Mouse (Mus musculus) kidney, embryonic 16.5 days (tissue): Measurements from ENCODE around the gene Ltbp2. TPM values are rescaled to one million over a fixed set of nuclear protein-coding genes. Genes with fewer than 3 reads are reported as not detected.
A peak's percentile ranks its signal among the peaks of the same experiment; 100 is the strongest.

Experiments used
- ATAC-seq: fragments of 200-750 bp; cut with Nextera tagmentation; 2 replicates; pipeline ENCODE4 v1.8.0; 2017; ENCODE audit warnings: moderate TSS enrichment; ENCODE audit not compliant: low FRiP score, low TSS enrichment
- H3K27ac ChIP-seq: fragments of 300-500 bp; sonication (generic); 2 replicates; pipeline ENCODE4 v1.5.1; 2014; ENCODE audit warnings: low read length
- H3K27me3 ChIP-seq: fragments of 300-500 bp; sonication (generic); 2 replicates; pipeline ENCODE4 v1.6.1; 2014; ENCODE audit warnings: low read length, control low read depth, mixed read lengths; ENCODE audit not compliant: insufficient read depth
- H3K36me3 ChIP-seq: fragments of 300-500 bp; sonication (generic); 2 replicates; pipeline ENCODE4 v1.6.1; 2014; ENCODE audit warnings: low read length, control low read depth, mixed read lengths; ENCODE audit not compliant: insufficient read depth
- H3K4me1 ChIP-seq: fragments of 300-500 bp; sonication (generic); 2 replicates; pipeline ENCODE4 v1.6.1; 2014; ENCODE audit warnings: low read length, control low read depth, mixed read lengths; ENCODE audit not compliant: insufficient read depth
- H3K4me2 ChIP-seq: fragments of 300-500 bp; sonication (generic); replicated peaks from 2 replicates; pipeline ENCODE4 v1.6.1; 2014; ENCODE audit warnings: low read depth, low read length
- H3K4me3 ChIP-seq: fragments of 300-500 bp; sonication (generic); 2 replicates; pipeline ENCODE4 v1.5.1; 2014; ENCODE audit warnings: mild to moderate bottlenecking, low read length
- H3K9ac ChIP-seq: fragments of 300-500 bp; sonication (generic); replicated peaks from 2 replicates; pipeline ENCODE4 v1.6.1; 2014; ENCODE audit warnings: low read length
- H3K9me3 ChIP-seq: fragments of 300-500 bp; sonication (generic); 2 replicates; pipeline ENCODE4 v1.6.1; 2016; ENCODE audit warnings: low read length, control low read depth
- WGBS: fragments of 180-500 bp; shearing (Covaris S2); extraction: QIAGEN DNeasy Blood & Tissue Kit; methylation state at CpG from one replicate; pipeline ENCODE4 v1.1.7; 2014; 5-methylcytosine and 5-hydroxymethylcytosine counted together
- polyA plus RNA-seq: library from polyadenylated mRNA; unstranded; fragments of >200 nt; fragmentation: Nextera tagmentation; extraction: Ambion mirVana; gene quantifications from 2 replicates; pipeline ENCODE4 v1.2.1, GENCODE M21; 2015

Gene Ltbp2
- 0.89 and 0.98 TPM in 2 replicates for polyA plus RNA-seq

DNA sequence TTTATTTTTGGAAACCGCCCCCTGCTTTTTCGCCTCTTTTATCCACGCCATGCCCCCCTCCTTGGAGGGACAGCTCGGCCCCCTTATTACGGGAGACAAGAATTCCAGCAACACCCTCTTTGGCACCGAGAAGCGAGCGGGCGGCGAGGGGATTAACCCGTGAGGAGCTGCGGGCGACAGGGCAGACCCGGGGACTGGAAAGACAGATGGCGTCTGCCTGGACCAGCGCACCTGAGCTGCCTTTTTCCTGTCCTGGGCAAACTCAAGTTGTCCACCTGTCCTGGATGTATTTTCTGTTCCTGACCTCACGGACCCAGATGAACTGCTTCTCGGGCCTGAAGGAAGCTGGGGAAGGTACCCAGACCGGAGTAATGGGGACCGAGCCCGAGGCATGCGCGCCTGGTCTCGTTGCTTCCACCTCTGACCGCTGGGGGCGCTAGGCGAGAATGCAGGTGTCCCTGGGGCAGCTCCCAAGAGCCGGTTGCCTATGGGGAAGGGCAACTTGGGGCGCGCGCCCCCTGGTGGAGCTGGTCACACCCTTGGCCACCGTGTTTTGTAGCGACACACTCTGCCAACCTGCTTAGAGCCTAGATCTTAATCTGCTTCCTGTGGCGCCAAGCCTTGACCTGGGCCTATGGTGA lies at the start of gene Ltbp2:
Gene Ltbp2 (minus strand): TSS at position 52 of the 641 bp plus-strand sequence.
- H3K27me3 ChIP-seq, result peaks cover 57% of the 10 kb centered on the region
- ATAC-seq, result peak; percentile 84
- no peaks in the 10 kb centered on the region for H3K9me3 ChIP-seq
- H3K4me2 ChIP-seq, result peak within 1 kb of the TSS; percentile 56
- peak within 1 kb of the TSS; percentile 31; the same call in 1 of the 2 replicates for H3K9ac ChIP-seq
- no peaks in the 10 kb centered on the region for H3K36me3 ChIP-seq
- peak within 1 kb of the TSS; percentile 45 for H3K4me3 ChIP-seq
- 2% methylated on average over 34 of the region's 34 CpGs for WGBS
- no peak within 1 kb of the TSS for H3K27ac ChIP-seq
- peaks cover 17% of the 10 kb centered on the region for H3K4me1 ChIP-seq

DNA sequence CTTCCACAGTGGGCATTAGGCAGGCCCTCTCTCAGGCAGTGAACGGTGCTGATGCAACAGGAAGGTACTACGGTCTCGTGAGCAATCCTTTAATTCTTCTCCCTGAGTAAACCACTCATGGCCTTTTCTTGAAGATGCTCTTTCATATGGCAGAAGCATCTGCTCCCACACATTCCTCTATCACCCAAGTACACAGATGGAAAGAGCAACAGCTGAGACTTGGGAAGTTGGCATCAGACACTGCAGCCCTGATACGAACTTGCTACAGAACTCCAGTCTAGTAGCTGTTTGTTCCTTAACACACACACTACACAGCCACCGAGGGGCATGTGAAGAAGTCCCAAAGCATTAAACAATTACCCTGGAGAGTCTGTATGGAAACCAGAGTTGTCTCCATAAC lies 48.0 kb upstream of the Ltbp2 start:
- Histone ChIP-seq H3K27ac (no peak overlapping the region), H3K4me2 (no peak overlapping the region), H3K9ac (no peak overlapping the region), H3K36me3 (peaks cover 40% of the 10 kb centered on the region), H3K4me3 (no peak overlapping the region), H3K9me3 (no peaks in the 10 kb centered on the region), H3K4me1 (no peaks in the 10 kb centered on the region), H3K27me3 (no peaks in the 10 kb centered on the region)
- ATAC-seq, result no peak
- 91% methylated on average over 5 of the region's 5 CpGs for WGBS

DNA sequence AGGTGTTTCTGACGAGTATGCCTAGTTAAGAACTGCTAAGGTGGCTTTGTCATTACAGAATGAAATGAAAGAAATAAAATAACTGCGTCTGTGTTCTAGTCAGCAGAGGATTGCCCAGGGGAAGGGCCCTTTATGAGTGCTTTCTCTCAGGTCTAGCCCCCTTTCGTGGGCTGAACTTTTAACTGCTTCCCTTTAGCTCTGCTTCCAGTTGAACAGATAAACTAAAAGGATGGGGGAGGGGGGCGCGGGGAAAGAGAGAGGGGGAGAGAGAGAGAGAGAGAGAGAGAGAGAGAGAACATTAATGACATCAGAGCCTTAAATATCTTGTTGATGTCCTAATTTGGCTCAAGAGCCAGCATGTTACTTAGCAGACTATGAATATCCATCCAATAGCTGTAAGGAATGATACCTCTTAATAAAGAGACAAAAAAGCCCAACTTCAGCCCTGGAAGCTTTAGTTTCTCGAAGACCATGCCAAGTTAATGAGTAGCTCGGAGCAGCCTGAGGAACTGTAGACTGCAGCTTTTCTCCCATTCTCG lies 45.6 kb upstream of the Ltbp2 start:
- Histone ChIP-seq H3K4me2 (no peak overlapping the region), H3K9me3 (no peaks in the 10 kb centered on the region), H3K27me3 (no peaks in the 10 kb centered on the region), H3K4me1 (no peaks in the 10 kb centered on the region), H3K4me3 (no peak overlapping the region), H3K9ac (no peak overlapping the region), H3K27ac (no peak overlapping the region), H3K36me3 (peaks cover 39% of the 10 kb centered on the region)
- no peak for ATAC-seq
- WGBS, result 74% methylated on average over 8 of the region's 8 CpGs

DNA sequence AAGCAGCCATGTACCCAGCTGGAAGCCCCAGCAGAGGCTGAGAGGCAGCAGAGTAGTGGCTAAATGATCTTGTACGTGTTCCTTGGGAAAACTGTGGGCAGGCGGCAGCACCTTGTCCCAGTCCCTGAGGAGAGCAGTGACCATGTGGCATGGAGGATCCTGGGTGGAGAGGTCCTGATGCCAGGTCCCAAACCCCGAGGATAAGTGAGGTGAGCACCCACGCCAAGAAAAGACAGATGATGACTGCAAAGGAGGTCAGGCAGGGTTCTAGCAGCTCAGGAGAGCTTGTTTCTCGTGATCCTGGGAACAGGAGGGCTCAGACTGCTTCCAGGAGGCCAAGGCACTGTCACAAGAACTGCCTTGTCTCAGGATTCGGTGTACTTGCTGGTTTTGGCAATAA lies 42.5 kb upstream of the Ltbp2 start:
- Histone ChIP-seq H3K36me3 (peaks cover 32% of the 10 kb centered on the region), H3K4me1 (no peaks in the 10 kb centered on the region), H3K27ac (no peak overlapping the region), H3K9me3 (no peaks in the 10 kb centered on the region), H3K4me2 (no peak overlapping the region), H3K4me3 (no peak overlapping the region), H3K9ac (no peak overlapping the region), H3K27me3 (no peaks in the 10 kb centered on the region)
- no peak for ATAC-seq
- WGBS, result 89% methylated on average over 6 of the region's 6 CpGs

DNA sequence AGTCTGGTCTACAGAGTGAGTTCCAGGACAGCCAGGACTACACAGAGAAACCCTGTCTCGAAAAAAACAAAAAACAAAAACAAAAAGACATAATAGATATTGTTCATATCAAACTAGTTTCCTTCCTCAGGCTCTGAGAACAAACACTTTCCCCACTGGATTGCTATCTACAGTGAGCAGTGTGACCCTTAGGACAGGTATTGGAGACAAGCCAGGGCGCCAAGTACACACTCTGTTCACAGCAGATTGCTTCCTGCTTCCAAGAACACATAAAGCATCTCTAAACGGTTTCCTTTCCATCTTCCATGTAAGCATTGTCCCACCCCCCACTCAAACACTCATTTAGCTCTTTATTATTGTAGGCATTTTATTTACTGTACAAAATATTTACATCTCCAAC lies 41.5 kb upstream of the Ltbp2 start:
- Histone ChIP-seq H3K36me3 (peaks cover 27% of the 10 kb centered on the region), H3K27ac (no peak overlapping the region), H3K27me3 (no peaks in the 10 kb centered on the region), H3K4me2 (no peak overlapping the region), H3K9me3 (no peaks in the 10 kb centered on the region), H3K9ac (no peak overlapping the region), H3K4me3 (no peak overlapping the region), H3K4me1 (no peaks in the 10 kb centered on the region)
- ATAC-seq, result no peak
- WGBS, result 66% methylated on average over 3 of the region's 3 CpGs

DNA sequence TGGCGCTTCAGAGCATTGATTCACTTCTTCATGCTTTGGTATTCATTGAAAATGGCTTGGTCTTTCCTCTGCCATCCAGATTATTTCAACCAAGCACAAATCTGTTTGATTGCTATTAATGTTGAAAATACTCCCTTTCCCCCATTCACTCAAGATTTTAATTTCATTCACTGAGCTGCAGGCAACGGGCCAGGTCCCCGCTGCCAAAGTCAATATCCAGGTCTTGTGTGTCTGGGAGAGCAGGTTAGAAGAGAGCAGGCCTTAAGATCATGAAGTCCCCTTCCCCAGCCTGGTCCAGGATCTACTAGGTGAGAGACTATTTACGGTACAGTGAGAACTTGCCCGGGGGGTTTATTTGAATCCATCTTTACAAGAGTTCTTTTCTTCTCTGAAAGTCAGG lies 38.6 kb upstream of the Ltbp2 start:
- no peaks in the 10 kb centered on the region for H3K27me3 ChIP-seq
- H3K4me2 ChIP-seq, result no peak overlapping the region
- H3K9ac ChIP-seq, result no peak overlapping the region
- peaks cover 14% of the 10 kb centered on the region for H3K36me3 ChIP-seq
- H3K4me1 ChIP-seq, result no peaks in the 10 kb centered on the region
- H3K9me3 ChIP-seq, result no peaks in the 10 kb centered on the region
- H3K4me3 ChIP-seq, result no peak overlapping the region
- 82% methylated on average over 5 of the region's 5 CpGs for WGBS
- H3K27ac ChIP-seq, result no peak overlapping the region
- no peak for ATAC-seq

DNA sequence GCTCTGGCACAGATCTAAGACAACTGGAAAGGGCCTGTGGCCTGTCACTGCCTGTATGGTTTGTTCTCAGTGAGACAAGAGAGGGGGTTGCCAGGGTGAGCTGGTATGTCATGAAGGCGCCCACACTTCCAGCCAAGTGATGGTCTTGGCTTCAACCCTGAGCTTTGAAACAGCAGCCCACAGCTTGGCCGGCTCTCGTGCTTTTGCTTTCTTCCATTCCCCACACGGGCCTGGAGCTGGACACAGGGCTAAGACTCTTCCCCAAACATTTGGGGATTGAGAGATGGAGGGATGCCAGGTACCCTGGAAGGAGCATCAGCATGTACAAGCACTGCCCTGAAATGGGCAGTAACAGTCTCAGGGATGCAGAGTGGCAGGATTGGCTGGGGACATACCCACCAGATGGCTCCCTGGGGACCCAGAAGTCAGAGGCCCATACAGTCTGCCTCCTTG lies 36.3 kb upstream of the Ltbp2 start:
- no peak for ATAC-seq
- 83% methylated on average over 4 of the region's 4 CpGs for WGBS

DNA sequence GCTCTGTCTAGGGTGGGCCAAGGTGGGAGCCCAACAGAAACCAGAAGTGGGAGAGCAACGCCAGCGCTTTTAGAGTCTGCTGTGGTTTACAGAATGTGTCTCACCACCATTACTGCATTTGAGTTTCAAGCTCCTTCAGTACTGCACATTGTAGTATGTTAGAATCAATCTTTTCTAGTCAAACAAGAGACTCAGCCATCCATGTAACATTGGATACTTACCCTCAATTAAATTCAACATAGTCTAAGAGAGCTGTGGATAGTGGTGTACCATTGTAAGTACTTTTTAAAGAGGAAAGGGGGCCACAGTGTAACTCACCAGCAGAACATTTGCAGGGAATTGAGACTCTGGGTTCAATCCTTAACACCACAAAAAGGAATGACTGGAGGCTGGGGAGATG lies 35.3 kb upstream of the Ltbp2 start:
- Histone ChIP-seq H3K9ac (no peak overlapping the region), H3K27ac (no peak overlapping the region), H3K4me2 (no peak overlapping the region), H3K9me3 (no peaks in the 10 kb centered on the region), H3K4me1 (no peaks in the 10 kb centered on the region), H3K36me3 (no peaks in the 10 kb centered on the region), H3K4me3 (no peak overlapping the region), H3K27me3 (no peaks in the 10 kb centered on the region)
- 85% methylated on average over 2 of the region's 2 CpGs for WGBS
- no peak for ATAC-seq

More for the DNA sequence above, 36.3 kb upstream of the Ltbp2 start:
- Histone ChIP-seq H3K36me3 (no peaks in the 10 kb centered on the region), H3K27ac (no peak overlapping the region), H3K4me1 (no peaks in the 10 kb centered on the region), H3K4me3 (no peak overlapping the region), H3K9me3 (no peaks in the 10 kb centered on the region), H3K9ac (no peak overlapping the region), H3K4me2 (no peak overlapping the region), H3K27me3 (no peaks in the 10 kb centered on the region)

DNA sequence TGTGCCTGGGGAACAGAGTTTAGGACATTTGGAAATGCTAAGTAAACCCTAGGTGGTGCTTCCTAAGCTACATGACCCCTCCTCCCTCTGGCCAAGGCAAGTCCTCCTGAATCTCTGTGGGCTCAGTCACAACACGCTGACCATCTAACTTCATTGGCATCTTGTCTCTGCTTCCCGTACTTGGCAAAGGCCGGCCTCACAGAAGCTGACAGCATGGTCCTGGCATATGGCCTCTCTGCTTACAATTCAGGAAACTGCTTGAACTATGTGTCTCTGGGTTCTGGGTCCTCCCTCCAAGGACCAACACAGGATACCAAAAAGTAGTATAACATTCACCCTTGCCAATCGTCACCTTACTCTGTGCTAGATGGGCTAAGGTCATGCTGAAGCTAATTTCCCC lies 33.7 kb upstream of the Ltbp2 start:
- no peaks in the 10 kb centered on the region for H3K36me3 ChIP-seq
- no peak overlapping the region for H3K4me3 ChIP-seq
- no peaks in the 10 kb centered on the region for H3K9me3 ChIP-seq
- no peaks in the 10 kb centered on the region for H3K4me1 ChIP-seq
- H3K9ac ChIP-seq, result no peak overlapping the region
- H3K27ac ChIP-seq, result no peak overlapping the region
- H3K27me3 ChIP-seq, result no peaks in the 10 kb centered on the region
- ATAC-seq, result no peak
- 90% methylated on average over 4 of the region's 4 CpGs for WGBS
- no peak overlapping the region for H3K4me2 ChIP-seq

DNA sequence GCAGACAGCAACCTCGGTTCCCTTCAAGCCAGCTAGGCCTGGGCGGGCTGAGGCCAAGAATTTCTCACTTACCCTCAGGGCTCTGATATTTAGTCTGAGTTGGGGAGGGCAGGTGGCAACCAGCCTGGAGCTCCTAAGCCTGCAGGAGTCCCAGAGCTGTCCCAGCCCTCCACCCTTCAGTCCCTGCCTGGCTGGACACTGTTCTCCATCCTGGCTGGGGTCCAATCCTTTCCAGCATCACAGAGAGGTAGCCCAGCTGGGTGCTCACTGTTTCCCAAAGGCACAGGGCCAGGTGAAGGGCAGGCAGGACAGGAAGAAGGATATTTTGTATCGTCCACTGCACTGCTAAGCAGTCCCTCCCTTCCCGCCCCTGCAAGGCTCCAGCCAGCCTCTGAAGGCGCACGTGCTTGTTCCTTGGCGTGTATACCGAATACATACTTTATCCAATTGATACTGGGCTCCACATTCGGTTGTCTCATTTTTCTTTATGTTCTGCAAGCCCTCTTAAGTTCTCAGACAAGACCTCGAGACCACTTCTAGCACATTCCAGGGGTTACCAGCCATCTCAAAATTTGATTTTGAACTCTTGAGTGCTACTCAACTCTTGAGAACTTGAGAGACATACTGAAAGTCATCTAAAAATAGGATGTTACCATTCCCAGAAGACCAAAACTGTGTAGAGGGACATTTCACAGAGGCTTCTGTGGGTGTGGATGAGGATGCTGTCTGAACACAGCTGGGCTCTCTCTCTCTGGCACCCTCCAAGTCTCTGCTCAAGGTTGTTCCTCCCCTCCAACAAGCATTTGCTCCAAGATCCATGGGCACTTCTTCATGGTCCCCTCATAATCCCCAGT lies 31.5 kb upstream of the Ltbp2 start:
- no peak for ATAC-seq
- H3K9ac ChIP-seq, result no peak overlapping the region
- WGBS, result 51% methylated on average over 10 of the region's 10 CpGs
- no peaks in the 10 kb centered on the region for H3K9me3 ChIP-seq
- H3K4me2 ChIP-seq, result no peak overlapping the region
- no peaks in the 10 kb centered on the region for H3K36me3 ChIP-seq
- no peak overlapping the region for H3K27ac ChIP-seq
- H3K4me1 ChIP-seq, result no peaks in the 10 kb centered on the region
- H3K4me3 ChIP-seq, result no peak overlapping the region
- H3K27me3 ChIP-seq, result no peaks in the 10 kb centered on the region
